Mouse (Mus musculus): ENCODE results near the gene Artn. TPM values are rescaled to one million over a fixed set of nuclear protein-coding genes. Genes with fewer than 3 reads are reported as not detected.

Artn gene
- polyA plus RNA-seq, 1 experiment from 2014 or later = 8.9 TPM

DNA sequence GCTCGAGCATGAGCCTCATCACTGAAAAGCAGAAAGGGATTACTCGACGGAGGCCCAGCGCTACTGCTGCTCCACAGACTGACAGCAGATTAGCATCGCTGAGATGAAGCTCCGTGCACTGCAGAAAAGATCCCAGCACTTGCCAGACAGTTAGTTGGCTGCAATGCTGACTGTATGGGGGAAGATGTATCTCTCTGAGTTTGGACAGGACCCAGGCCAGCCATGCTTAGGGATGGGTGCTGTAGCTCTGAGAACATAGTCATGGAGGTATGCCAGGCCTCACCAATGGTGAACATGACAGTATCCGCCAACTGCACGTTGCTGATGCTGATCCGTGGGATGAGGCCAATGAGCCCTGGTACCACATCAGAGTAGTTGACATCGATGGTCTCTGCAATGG is 25.5 kb downstream of the Artn start:
- no peak overlapping the region for H3K4me3 ChIP-seq
- peaks cover 5% of the 10 kb centered on the region for H3K4me1 ChIP-seq
- no peak overlapping the region for H3K4me2 ChIP-seq (replicated peaks)
- H3K27me3 ChIP-seq = no peaks in the 10 kb centered on the region
- H3K27ac ChIP-seq = no peak overlapping the region
- no peak for ATAC-seq (ENCODE audit: low FRiP score, low read depth)
- H3K36me3 ChIP-seq = peaks cover 86% of the 10 kb centered on the region
- H3K9ac ChIP-seq = no peak overlapping the region
- no peaks in the 10 kb centered on the region for H3K9me3 ChIP-seq
- 93% methylated on average over 10 of the region's 10 CpGs for WGBS

DNA sequence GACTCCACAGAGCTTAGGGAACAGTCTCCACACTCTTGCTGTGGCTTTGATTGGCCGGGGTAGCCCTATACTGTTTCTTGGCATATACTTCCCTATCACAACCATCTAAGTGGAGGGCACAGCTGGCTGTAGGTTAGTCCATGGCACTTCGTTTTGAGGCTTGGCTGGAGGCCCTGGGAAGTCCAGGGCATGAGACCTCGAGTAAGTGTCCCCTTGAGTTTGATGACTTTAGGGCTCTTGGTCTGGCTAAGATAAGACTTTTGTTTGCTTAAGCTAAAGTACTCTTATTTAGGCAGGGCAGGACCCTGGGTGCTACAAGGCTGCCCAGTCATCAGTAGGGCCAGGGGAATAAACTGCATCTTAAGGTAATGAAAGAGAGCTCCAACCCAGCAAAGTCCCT is 31.5 kb downstream of the Artn start:
- H3K27ac ChIP-seq = no peak overlapping the region
- no peak overlapping the region for H3K4me2 ChIP-seq (replicated peaks)
- H3K4me3 ChIP-seq = no peak overlapping the region
- ATAC-seq (ENCODE audit: low FRiP score, low read depth) = no peak
- no peaks in the 10 kb centered on the region for H3K27me3 ChIP-seq
- 78% methylated on average over 3 of the region's 3 CpGs for WGBS
- no peaks in the 10 kb centered on the region for H3K9me3 ChIP-seq
- peaks cover 91% of the 10 kb centered on the region for H3K36me3 ChIP-seq
- no peaks in the 10 kb centered on the region for H3K4me1 ChIP-seq
- H3K9ac ChIP-seq = no peak overlapping the region

- Histone ChIP-seq H3K4me3 (no peak overlapping the region), H3K9me3 (no peaks in the 10 kb centered on the region), H3K27me3 (no peaks in the 10 kb centered on the region), H3K27ac (no peak overlapping the region), H3K4me2 (replicated peaks) (no peak overlapping the region), H3K4me1 (peaks cover 8% of the 10 kb centered on the region), H3K36me3 (peaks cover 70% of the 10 kb centered on the region), H3K9ac (no peak overlapping the region)
- ATAC-seq (ENCODE audit: low FRiP score, low read depth) = no peak
- 97% methylated on average over 6 of the region's 6 CpGs for WGBS
Measured at GRCm38 (mm10) chr4:117896031-117896430, 33.5 kb downstream of the Artn start.

GRCm38 (mm10) chr4:117895339-117895738 is 34.2 kb downstream of the Artn start:
- H3K4me3 ChIP-seq = no peak overlapping the region
- no peak for ATAC-seq (ENCODE audit: low FRiP score, low read depth)

GRCm38 (mm10) chr4:117894601-117895000 is 35.0 kb downstream of the Artn start:
- peaks cover 63% of the 10 kb centered on the region for H3K36me3 ChIP-seq
- no peak overlapping the region for H3K27ac ChIP-seq
- 87% methylated on average over 8 of the region's 8 CpGs for WGBS
- H3K4me1 ChIP-seq = peaks cover 11% of the 10 kb centered on the region
- H3K9ac ChIP-seq = no peak overlapping the region
- no peak overlapping the region for H3K4me2 ChIP-seq (replicated peaks)
- no peaks in the 10 kb centered on the region for H3K9me3 ChIP-seq
- ATAC-seq (ENCODE audit: low FRiP score, low read depth) = no peak
- H3K4me3 ChIP-seq = no peak overlapping the region
- H3K27me3 ChIP-seq = no peaks in the 10 kb centered on the region

More at GRCm38 (mm10) chr4:117895339-117895738, 34.2 kb downstream of the Artn start:
- Histone ChIP-seq H3K36me3 (peaks cover 63% of the 10 kb centered on the region), H3K27ac (no peak overlapping the region), H3K9ac (no peak overlapping the region), H3K4me2 (replicated peaks) (no peak overlapping the region), H3K27me3 (no peaks in the 10 kb centered on the region), H3K9me3 (no peaks in the 10 kb centered on the region), H3K4me1 (peaks cover 11% of the 10 kb centered on the region)
- 75% methylated on average over 7 of the region's 7 CpGs for WGBS

DNA sequence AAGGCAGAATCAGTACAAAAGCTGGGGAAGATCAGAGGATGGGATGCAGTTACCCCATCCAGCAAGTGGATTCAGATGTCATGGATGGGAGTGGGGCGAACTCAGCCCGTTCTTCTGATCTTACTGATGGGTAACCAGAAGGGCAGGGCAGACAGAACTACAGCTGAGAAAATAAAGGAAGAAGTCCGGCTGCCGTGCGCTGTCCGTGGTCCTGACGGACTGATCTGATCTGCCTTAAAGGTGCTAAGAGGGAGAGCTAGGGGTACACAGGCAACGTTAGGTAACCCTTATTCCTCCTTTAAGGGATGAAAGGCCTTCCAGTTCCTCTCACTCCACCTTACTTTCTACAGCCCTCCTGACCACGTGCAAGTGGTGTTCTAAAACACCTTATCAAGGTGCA is 36.2 kb downstream of the Artn start:
- no peak overlapping the region for H3K4me2 ChIP-seq (replicated peaks)
- H3K9me3 ChIP-seq = no peaks in the 10 kb centered on the region
- WGBS = 21% methylated on average over 9 of the region's 9 CpGs
- H3K27ac ChIP-seq = no peak overlapping the region
- no peak for ATAC-seq (ENCODE audit: low FRiP score, low read depth)
- no peaks in the 10 kb centered on the region for H3K27me3 ChIP-seq
- H3K4me3 ChIP-seq = no peak overlapping the region
- peaks cover 58% of the 10 kb centered on the region for H3K36me3 ChIP-seq
- peaks cover 11% of the 10 kb centered on the region for H3K4me1 ChIP-seq
- no peak overlapping the region for H3K9ac ChIP-seq

- peaks cover 13% of the 10 kb centered on the region for H3K4me1 ChIP-seq
- ATAC-seq (ENCODE audit: low FRiP score, low read depth) = peak; percentile 90
- no peaks in the 10 kb centered on the region for H3K27me3 ChIP-seq
- H3K9me3 ChIP-seq = no peaks in the 10 kb centered on the region
- peak within 1 kb of the TSS; percentile 66 for H3K9ac ChIP-seq
- peaks cover 44% of the 10 kb centered on the region for H3K36me3 ChIP-seq
- H3K4me2 ChIP-seq (replicated peaks) = peak within 1 kb of the TSS; percentile 93
- under 1% methylated on average over 21 of the region's 21 CpGs for WGBS
- H3K27ac ChIP-seq = no peak within 1 kb of the TSS
- peak within 1 kb of the TSS; percentile 81 for H3K4me3 ChIP-seq
Measured at GRCm38 (mm10) chr4:117891738-117892161, 37.8 kb downstream of the Artn start, which contains the start of gene Dph2. Dph2 (minus strand) TSS chr4:117892032.

DNA sequence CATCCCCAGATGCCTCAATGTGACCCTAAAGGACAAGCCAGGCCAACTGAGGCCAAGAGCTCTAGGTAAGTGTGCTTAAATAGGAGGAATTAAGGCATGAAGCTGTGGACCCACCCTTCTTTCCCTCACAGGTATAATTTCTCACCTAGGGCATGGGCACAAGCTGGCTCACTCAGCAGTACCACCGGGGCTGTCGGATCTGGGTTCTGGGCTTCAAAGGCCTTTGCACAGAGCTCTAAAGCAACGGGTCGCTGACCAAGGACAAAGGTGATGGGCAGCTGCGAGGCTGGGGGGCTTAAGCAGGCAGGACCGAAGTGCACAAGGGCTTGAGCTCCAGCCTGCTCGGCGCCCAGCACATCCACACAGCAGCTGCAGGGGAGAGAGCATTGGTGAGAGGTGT is 38.8 kb downstream of the Artn start:
- no peaks in the 10 kb centered on the region for H3K27me3 ChIP-seq
- 87% methylated on average over 8 of the region's 8 CpGs for WGBS
- H3K4me1 ChIP-seq = peaks cover 23% of the 10 kb centered on the region
- no peak overlapping the region for H3K27ac ChIP-seq
- no peak for ATAC-seq (ENCODE audit: low FRiP score, low read depth)
- H3K4me3 ChIP-seq = peak overlapping the region; percentile 81
- H3K9ac ChIP-seq = no peak overlapping the region
- peaks cover 36% of the 10 kb centered on the region for H3K36me3 ChIP-seq
- H3K4me2 ChIP-seq (replicated peaks) = peak overlapping the region; percentile 93
- no peaks in the 10 kb centered on the region for H3K9me3 ChIP-seq

GRCm38 (mm10) chr4:117890031-117890430 is 39.5 kb downstream of the Artn start:
- WGBS = 89% methylated on average over 14 of the region's 14 CpGs
- H3K9me3 ChIP-seq = no peaks in the 10 kb centered on the region

GRCm38 (mm10) chr4:117889471-117889870 is 40.1 kb downstream of the Artn start:
- no peak for ATAC-seq (ENCODE audit: low FRiP score, low read depth)
- Histone ChIP-seq H3K4me1 (peaks cover 23% of the 10 kb centered on the region), H3K36me3 (peaks cover 36% of the 10 kb centered on the region), H3K4me2 (replicated peaks) (no peak overlapping the region), H3K27me3 (no peaks in the 10 kb centered on the region), H3K27ac (no peak overlapping the region), H3K9ac (no peak overlapping the region), H3K4me3 (no peak overlapping the region), H3K9me3 (no peaks in the 10 kb centered on the region)
- WGBS = 91% methylated on average over 15 of the region's 15 CpGs

More at GRCm38 (mm10) chr4:117890031-117890430, 39.5 kb downstream of the Artn start:
- Histone ChIP-seq H3K27ac (no peak overlapping the region), H3K4me2 (replicated peaks) (no peak overlapping the region), H3K27me3 (no peaks in the 10 kb centered on the region), H3K36me3 (peaks cover 36% of the 10 kb centered on the region), H3K4me3 (no peak overlapping the region), H3K9ac (no peak overlapping the region), H3K4me1 (peaks cover 23% of the 10 kb centered on the region)
- no peak for ATAC-seq (ENCODE audit: low FRiP score, low read depth)

GRCm38 (mm10) chr4:117887920-117888319 is 41.6 kb downstream of the Artn start:
- H3K36me3 ChIP-seq = peaks cover 32% of the 10 kb centered on the region
- WGBS = 66% methylated on average over 2 of the region's 2 CpGs
- peak overlapping the region; percentile 92; the same call in 1 of the 2 replicates for H3K4me3 ChIP-seq
- no peak overlapping the region for H3K27ac ChIP-seq
- no peaks in the 10 kb centered on the region for H3K27me3 ChIP-seq
- H3K9ac ChIP-seq = no peak overlapping the region
- no peaks in the 10 kb centered on the region for H3K9me3 ChIP-seq
- peak overlapping the region; percentile 90 for H3K4me2 ChIP-seq (replicated peaks)
- H3K4me1 ChIP-seq = peaks cover 32% of the 10 kb centered on the region
- no peak for ATAC-seq (ENCODE audit: low FRiP score, low read depth)

- Histone ChIP-seq H3K36me3 (peaks cover 32% of the 10 kb centered on the region), H3K27me3 (no peaks in the 10 kb centered on the region), H3K4me3 (peak within 1 kb of the TSS; percentile 92), H3K9me3 (no peaks in the 10 kb centered on the region), H3K4me1 (peaks cover 36% of the 10 kb centered on the region), H3K4me2 (replicated peaks) (peak within 1 kb of the TSS; percentile 90), H3K27ac (no peak within 1 kb of the TSS), H3K9ac (peak within 1 kb of the TSS; percentile 85)
- WGBS = under 1% methylated on average over 37 of the region's 37 CpGs
- peak; percentile 88 for ATAC-seq (ENCODE audit: low FRiP score, low read depth)
Measured at GRCm38 (mm10) chr4:117887133-117887532, 42.4 kb downstream of the Artn start, which contains the start of gene Atp6v0b. Atp6v0b (minus strand) TSS chr4:117887333.

DNA sequence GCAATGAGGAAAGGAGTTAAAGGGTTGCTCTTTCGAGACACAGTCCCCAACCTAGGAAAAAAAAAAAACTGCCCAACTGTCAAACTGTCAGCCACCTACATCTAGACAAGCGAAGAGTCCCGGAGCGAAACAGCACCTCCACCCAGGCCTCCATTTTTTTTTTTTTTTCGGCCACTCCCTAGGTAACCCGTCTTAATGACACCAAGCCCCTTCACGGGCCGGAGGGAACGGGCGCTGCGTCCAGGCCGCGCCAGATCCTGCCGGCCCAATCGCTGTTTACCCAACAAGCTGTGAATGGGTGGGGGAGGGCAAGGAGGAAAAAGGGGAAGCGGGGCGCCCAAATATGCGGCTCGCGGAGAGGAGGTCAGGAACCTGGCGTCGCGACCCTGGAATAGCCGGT is 42.9 kb downstream of the Artn start:
- H3K4me2 ChIP-seq (replicated peaks) = peak overlapping the region; percentile 90
- H3K36me3 ChIP-seq = peaks cover 32% of the 10 kb centered on the region
- H3K9ac ChIP-seq = peak overlapping the region; percentile 85
- H3K27me3 ChIP-seq = no peaks in the 10 kb centered on the region
- H3K27ac ChIP-seq = no peak overlapping the region
- peak overlapping the region; percentile 92 for H3K4me3 ChIP-seq
- 3% methylated on average over 23 of the region's 24 CpGs for WGBS
- peaks cover 39% of the 10 kb centered on the region for H3K4me1 ChIP-seq
- no peak for ATAC-seq (ENCODE audit: low FRiP score, low read depth)
- no peaks in the 10 kb centered on the region for H3K9me3 ChIP-seq
